Mouse (Mus musculus) hindbrain, embryonic 12.5 days (tissue): ENCODE measurements around the gene Gng11. TPM values are rescaled to one million over a fixed set of nuclear protein-coding genes. Genes with fewer than 3 reads are reported as not detected.

Experiments
- ATAC-seq: fragments of 200-750 bp; cut with Nextera tagmentation; 2 replicates; pipeline ENCODE4 v1.8.0; 2017; ENCODE audit warnings: moderate TSS enrichment; ENCODE audit not compliant: low FRiP score
- H3K27ac ChIP-seq: fragments of 300-500 bp; sonication (generic); 2 replicates; pipeline ENCODE4 v1.5.1; 2016; ENCODE audit warnings: mild to moderate bottlenecking
- H3K27me3 ChIP-seq: fragments of 300-500 bp; sonication (generic); 2 replicates; pipeline ENCODE4 v1.6.1; 2016; ENCODE audit warnings: mild to moderate bottlenecking
- H3K36me3 ChIP-seq: fragments of 300-500 bp; sonication (generic); 2 replicates; pipeline ENCODE4 v1.6.1; 2016; ENCODE audit warnings: mild to moderate bottlenecking
- H3K4me1 ChIP-seq: fragments of 300-500 bp; sonication (generic); 2 replicates; pipeline ENCODE4 v1.6.1; 2016
- H3K4me2 ChIP-seq: fragments of 300-500 bp; sonication (generic); replicated peaks from 2 replicates; pipeline ENCODE4 v1.6.1; 2016; ENCODE audit warnings: mild to moderate bottlenecking
- H3K4me3 ChIP-seq: fragments of 300-500 bp; sonication (generic); 2 replicates; pipeline ENCODE4 v1.5.1; 2016; ENCODE audit warnings: mild to moderate bottlenecking
- H3K9ac ChIP-seq: fragments of 300-500 bp; sonication (generic); 2 replicates; pipeline ENCODE4 v1.6.1; 2016; ENCODE audit warnings: mild to moderate bottlenecking, moderate library complexity
- H3K9me3 ChIP-seq: fragments of 300-500 bp; sonication (generic); replicated peaks from 2 replicates; pipeline ENCODE4 v1.6.1; 2016; ENCODE audit warnings: mild to moderate bottlenecking
- WGBS: fragments of 180-500 bp; shearing (Covaris S2); methylation state at CpG from one replicate; pipeline ENCODE4 v1.1.7; 2016; 5-methylcytosine and 5-hydroxymethylcytosine counted together
- polyA plus RNA-seq: library from polyadenylated mRNA; unstranded; fragments of >200 nt; fragmentation: Nextera tagmentation; extraction: Ambion mirVana; gene quantifications from 2 replicates; pipeline ENCODE4 v1.2.1, GENCODE M21; 2016

Gng11 gene
- 43.8 and 44.3 TPM in 2 replicates for polyA plus RNA-seq

GRCm38 (mm10) chr6:4003890-4004306 lies at the start of gene Gng11:
Gene Gng11 (plus strand): TSS chr6:4003904.
- peak within 1 kb of the TSS; percentile 37 for H3K4me3 ChIP-seq
- H3K36me3 ChIP-seq: no peaks in the 10 kb centered on the region
- H3K4me2 ChIP-seq: peak within 1 kb of the TSS; percentile 66
- H3K9ac ChIP-seq: peak within 1 kb of the TSS; percentile 50
- WGBS: 5% methylated on average over 19 of the region's 19 CpGs
- H3K9me3 ChIP-seq: no peaks in the 10 kb centered on the region
- H3K4me1 ChIP-seq: peaks cover 10% of the 10 kb centered on the region
- H3K27me3 ChIP-seq: no peaks in the 10 kb centered on the region
- ATAC-seq: peak; percentile 65
- H3K27ac ChIP-seq: peak within 1 kb of the TSS; percentile 44

DNA sequence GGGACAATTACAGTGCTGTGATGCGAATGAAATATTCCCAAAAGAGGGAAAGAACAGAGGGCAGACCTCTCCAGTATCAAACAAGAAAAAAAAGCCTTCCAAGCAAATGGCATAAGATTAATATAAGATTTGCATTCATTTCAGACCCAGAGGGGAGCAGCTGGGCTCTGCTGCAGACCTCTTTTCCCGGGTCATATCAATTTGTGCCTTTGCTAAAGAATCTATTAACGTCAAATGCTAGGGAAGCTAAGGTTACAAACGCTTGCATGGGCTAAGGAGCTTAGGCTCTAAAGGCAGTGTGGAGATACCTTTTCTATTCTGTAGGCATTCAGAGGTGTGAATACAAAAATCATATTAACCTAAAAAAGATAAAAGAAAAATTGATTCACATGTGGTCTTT lies 48.7 kb upstream of the Gng11 start:
- 33% methylated on average over 4 of the region's 4 CpGs for WGBS
- ATAC-seq: 0 out of 2 replicates have a peak, but pooled peaks have one; percentile 67

GRCm38 (mm10) chr6:3967676-3968626 lies 35.8 kb upstream of the Gng11 start:
- Histone ChIP-seq H3K36me3 (no peaks in the 10 kb centered on the region), H3K9ac (no peak overlapping the region), H3K27ac (no peak overlapping the region), H3K4me1 (0 out of 2 replicates have a peak, but pooled peaks cover 3% of the 10 kb centered on the region), H3K27me3 (peaks cover 9% of the 10 kb centered on the region; the same call in 1 of the 2 replicates), H3K4me2 (peak overlapping the region; percentile 39), H3K4me3 (peak overlapping the region; percentile 6; the same call in 1 of the 2 replicates), H3K9me3 (no peaks in the 10 kb centered on the region)
- 34% methylated on average over 31 of the region's 31 CpGs for WGBS
- no peak for ATAC-seq

More for the DNA sequence above, 48.7 kb upstream of the Gng11 start:
- Histone ChIP-seq H3K36me3 (no peaks in the 10 kb centered on the region), H3K4me3 (no peak overlapping the region), H3K9ac (no peak overlapping the region), H3K9me3 (no peaks in the 10 kb centered on the region), H3K4me2 (no peak overlapping the region), H3K27ac (no peak overlapping the region), H3K27me3 (no peaks in the 10 kb centered on the region), H3K4me1 (no peaks in the 10 kb centered on the region; the same call in none of the 2 replicates)

DNA sequence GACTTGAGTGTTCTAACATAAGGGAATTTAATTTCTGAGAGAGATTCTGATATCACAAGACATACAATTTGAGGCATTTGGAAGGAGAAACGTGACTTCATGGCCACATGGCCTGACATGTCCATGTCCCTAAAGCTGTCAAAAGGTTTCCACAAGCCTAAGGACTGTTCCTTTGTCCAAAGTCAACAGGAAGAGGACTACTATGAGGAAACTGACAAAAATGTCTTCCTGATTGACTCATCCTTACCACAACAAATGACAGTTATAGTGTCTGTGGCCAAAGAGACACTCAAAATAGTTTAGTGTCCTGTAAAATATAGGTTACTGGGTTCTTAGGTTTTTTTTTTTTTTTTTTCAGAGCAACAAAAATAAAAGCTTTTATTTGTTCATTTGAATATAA lies 30.0 kb upstream of the Gng11 start:
- H3K36me3 ChIP-seq: no peaks in the 10 kb centered on the region
- H3K9ac ChIP-seq: no peak overlapping the region
- WGBS: 88% methylated on average over 1 of the region's 1 CpGs
- no peak overlapping the region for H3K4me2 ChIP-seq
- H3K9me3 ChIP-seq: no peaks in the 10 kb centered on the region
- H3K4me1 ChIP-seq: no peaks in the 10 kb centered on the region
- H3K4me3 ChIP-seq: no peak overlapping the region
- no peak for ATAC-seq
- H3K27ac ChIP-seq: no peak overlapping the region
- no peaks in the 10 kb centered on the region for H3K27me3 ChIP-seq

GRCm38 (mm10) chr6:3982661-3983284 lies 20.9 kb upstream of the Gng11 start:
- H3K4me2 ChIP-seq: no peak overlapping the region
- no peak overlapping the region for H3K4me3 ChIP-seq
- ATAC-seq: no peak
- H3K9ac ChIP-seq: no peak overlapping the region
- 92% methylated on average over 5 of the region's 5 CpGs for WGBS
- H3K27me3 ChIP-seq: no peaks in the 10 kb centered on the region
- no peaks in the 10 kb centered on the region for H3K36me3 ChIP-seq
- no peaks in the 10 kb centered on the region for H3K4me1 ChIP-seq
- H3K27ac ChIP-seq: no peak overlapping the region
- H3K9me3 ChIP-seq: no peaks in the 10 kb centered on the region

- Histone ChIP-seq H3K36me3 (no peaks in the 10 kb centered on the region), H3K4me3 (no peak within 1 kb of the TSS), H3K9ac (no peak within 1 kb of the TSS), H3K27ac (no peak within 1 kb of the TSS), H3K27me3 (no peaks in the 10 kb centered on the region), H3K4me2 (no peak within 1 kb of the TSS), H3K9me3 (no peaks in the 10 kb centered on the region), H3K4me1 (no peaks in the 10 kb centered on the region)
- 81% methylated on average over 3 of the region's 3 CpGs for WGBS
- no peak for ATAC-seq
Observed at GRCm38 (mm10) chr6:3988750-3989149, 15.0 kb upstream of the Gng11 start, which contains the start of gene Tfpi2. Gene Tfpi2 (minus strand): TSS chr6:3988919.

GRCm38 (mm10) chr6:3993492-3993891 lies 10.2 kb upstream of the Gng11 start, which contains the start of gene Gngt1:
Gene Gngt1 (plus strand): TSS chr6:3993792.
- Histone ChIP-seq H3K4me1 (no peaks in the 10 kb centered on the region), H3K9ac (no peak within 1 kb of the TSS), H3K4me2 (no peak within 1 kb of the TSS), H3K36me3 (no peaks in the 10 kb centered on the region), H3K9me3 (no peaks in the 10 kb centered on the region), H3K4me3 (no peak within 1 kb of the TSS), H3K27ac (no peak within 1 kb of the TSS), H3K27me3 (no peaks in the 10 kb centered on the region)
- WGBS: 92% methylated on average over 6 of the region's 6 CpGs
- ATAC-seq: no peak

- Histone ChIP-seq H3K4me3 (no peak overlapping the region), H3K4me2 (no peak overlapping the region), H3K27me3 (no peaks in the 10 kb centered on the region), H3K9me3 (no peaks in the 10 kb centered on the region), H3K9ac (no peak overlapping the region), H3K36me3 (no peaks in the 10 kb centered on the region), H3K27ac (no peak overlapping the region), H3K4me1 (no peaks in the 10 kb centered on the region)
- WGBS: 82% methylated on average over 4 of the region's 4 CpGs
- ATAC-seq: no peak
Observed at GRCm38 (mm10) chr6:3998089-3998488, 5.6 kb upstream of the Gng11 start.

DNA sequence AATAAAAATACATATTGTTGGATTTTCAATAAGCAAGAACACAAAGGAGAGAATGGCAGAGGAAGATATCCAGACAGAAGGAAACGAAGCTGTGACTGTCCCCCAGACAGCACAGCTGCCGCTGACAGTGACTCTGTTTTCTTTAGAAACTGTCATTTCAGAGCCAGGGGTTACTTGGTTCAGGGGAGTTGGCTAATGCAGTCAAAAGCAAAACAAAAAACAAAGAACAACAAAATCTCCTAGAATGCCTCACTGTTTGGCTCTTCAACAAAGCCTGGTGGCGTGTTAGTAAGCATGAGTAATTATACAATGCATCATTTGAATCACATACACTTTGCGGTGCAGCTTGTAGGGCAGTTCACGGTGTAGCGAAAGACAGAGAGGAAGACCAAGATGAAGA lies 4.4 kb upstream of the Gng11 start:
- ATAC-seq: no peak
- H3K4me3 ChIP-seq: no peak overlapping the region
- no peak overlapping the region for H3K9ac ChIP-seq
- WGBS: 54% methylated on average over 6 of the region's 6 CpGs
- no peaks in the 10 kb centered on the region for H3K9me3 ChIP-seq
- H3K4me2 ChIP-seq: no peak overlapping the region
- no peak overlapping the region for H3K27ac ChIP-seq
- H3K36me3 ChIP-seq: no peaks in the 10 kb centered on the region
- H3K27me3 ChIP-seq: no peaks in the 10 kb centered on the region
- H3K4me1 ChIP-seq: peaks cover 10% of the 10 kb centered on the region

GRCm38 (mm10) chr6:4000716-4001115 lies 3.0 kb upstream of the Gng11 start:
- H3K36me3 ChIP-seq: no peaks in the 10 kb centered on the region
- H3K4me3 ChIP-seq: no peak overlapping the region
- peaks cover 10% of the 10 kb centered on the region for H3K4me1 ChIP-seq
- H3K4me2 ChIP-seq: no peak overlapping the region
- H3K9me3 ChIP-seq: no peaks in the 10 kb centered on the region
- no peak for ATAC-seq
- no peak overlapping the region for H3K27ac ChIP-seq
- H3K9ac ChIP-seq: no peak overlapping the region
- 82% methylated on average over 3 of the region's 3 CpGs for WGBS
- H3K27me3 ChIP-seq: no peaks in the 10 kb centered on the region

DNA sequence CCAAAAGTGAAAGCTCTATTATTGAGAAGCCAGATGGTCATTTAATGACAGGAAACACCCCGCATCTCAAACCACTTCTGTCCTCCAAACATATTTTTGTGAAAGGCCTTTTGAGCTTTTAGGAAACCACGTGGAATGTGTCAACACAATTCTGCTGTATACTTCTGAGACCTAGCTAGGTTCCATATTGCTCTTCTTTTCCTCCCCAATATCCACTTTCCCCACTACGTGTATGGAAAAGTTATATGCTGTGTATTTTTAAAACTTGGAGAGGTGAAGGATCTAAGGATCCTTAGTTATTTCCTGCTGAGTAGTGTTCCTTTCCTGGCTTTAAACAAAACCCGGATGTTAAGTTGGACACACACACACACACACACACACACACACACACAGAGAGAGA lies 259 bp upstream of the Gng11 start:
- Histone ChIP-seq H3K27ac (no peak overlapping the region), H3K9ac (no peak overlapping the region; the same call in 1 of the 2 replicates), H3K4me3 (no peak overlapping the region), H3K4me2 (peak overlapping the region; percentile 66), H3K4me1 (peaks cover 10% of the 10 kb centered on the region), H3K27me3 (no peaks in the 10 kb centered on the region), H3K9me3 (no peaks in the 10 kb centered on the region), H3K36me3 (no peaks in the 10 kb centered on the region)
- ATAC-seq: no peak
- 59% methylated on average over 4 of the region's 4 CpGs for WGBS

DNA sequence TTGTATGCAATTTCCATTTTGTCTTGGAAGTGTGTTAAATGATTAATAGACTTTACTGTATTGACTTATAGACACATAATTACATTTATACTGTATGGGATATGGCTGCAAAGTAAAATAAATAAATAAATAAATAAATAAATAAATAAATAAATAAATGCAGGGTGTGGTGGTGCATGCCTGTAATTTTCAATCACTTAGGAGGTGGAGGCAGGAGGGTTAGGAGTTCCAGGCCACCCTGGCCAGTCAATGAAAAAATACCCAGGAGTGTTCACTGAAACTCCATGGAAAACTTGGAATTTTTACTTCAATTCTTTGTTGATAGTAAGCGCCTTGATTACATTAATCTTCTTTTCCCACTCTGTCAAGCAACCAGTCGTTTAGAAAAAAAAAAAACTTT lies 1.1 kb downstream of the Gng11 start:
- WGBS: 75% methylated on average over 2 of the region's 2 CpGs
- Histone ChIP-seq H3K27me3 (no peaks in the 10 kb centered on the region), H3K9ac (no peak overlapping the region), H3K4me1 (peaks cover 10% of the 10 kb centered on the region), H3K4me2 (no peak overlapping the region), H3K27ac (no peak overlapping the region), H3K4me3 (no peak overlapping the region), H3K9me3 (no peaks in the 10 kb centered on the region), H3K36me3 (no peaks in the 10 kb centered on the region)
- ATAC-seq: no peak
